Mouse (Mus musculus): ENCODE measurements around the gene Ino80. TPM values are rescaled to one million over a fixed set of nuclear protein-coding genes. Genes with fewer than 3 reads are reported as not detected.

The Ino80 gene
- polyA plus RNA-seq, 1 experiment from 2014 or later = 3.9 TPM

GRCm38 (mm10) chr2:119329123-119329817, 148.2 kb downstream of the Ino80 start:
- H3K27me3 ChIP-seq (ENCODE audit: insufficient read depth, low read length) = peaks cover 73% of the 10 kb centered on the region
- no peak overlapping the region for H3K27ac ChIP-seq (ENCODE audit: low read length)
- H3K9ac ChIP-seq (replicated peaks; ENCODE audit: low read length) = peak overlapping the region; percentile 29; the same call in 1 of the 2 replicates
- peak overlapping the region; percentile 67 for H3K4me2 ChIP-seq (replicated peaks; ENCODE audit: low read depth, low read length)
- H3K36me3 ChIP-seq (ENCODE audit: insufficient read depth, low read length) = no peaks in the 10 kb centered on the region
- WGBS = 42% methylated on average over 3 of the region's 3 CpGs
- peaks cover 34% of the 10 kb centered on the region for H3K4me1 ChIP-seq (ENCODE audit: insufficient read depth, low read length)
- no peaks in the 10 kb centered on the region for H3K9me3 ChIP-seq (ENCODE audit: low read length)
- 0 out of 2 replicates have a peak overlapping the region, but pooled peaks have one; percentile 49 for H3K4me3 ChIP-seq (ENCODE audit: low read length)
- ATAC-seq (ENCODE audit: low FRiP score, low TSS enrichment) = no peak

- H3K9ac ChIP-seq (replicated peaks; ENCODE audit: low read length) = no peak overlapping the region; the same call in 1 of the 2 replicates
- no peak for ATAC-seq (ENCODE audit: low FRiP score, low TSS enrichment)
- peaks cover 80% of the 10 kb centered on the region for H3K27me3 ChIP-seq (ENCODE audit: insufficient read depth, low read length)
- H3K4me1 ChIP-seq (ENCODE audit: insufficient read depth, low read length) = peaks cover 38% of the 10 kb centered on the region
- H3K36me3 ChIP-seq (ENCODE audit: insufficient read depth, low read length) = no peaks in the 10 kb centered on the region
- no peaks in the 10 kb centered on the region for H3K9me3 ChIP-seq (ENCODE audit: low read length)
- peak overlapping the region; percentile 49 for H3K4me3 ChIP-seq (ENCODE audit: low read length)
- no peak overlapping the region for H3K27ac ChIP-seq (ENCODE audit: low read length)
- 36% methylated on average over 5 of the region's 5 CpGs for WGBS
- peak overlapping the region; percentile 67 for H3K4me2 ChIP-seq (replicated peaks; ENCODE audit: low read depth, low read length)
These were observed 148.9 kb downstream of the Ino80 start for GRCm38 (mm10) chr2:119328546-119328945.

DNA sequence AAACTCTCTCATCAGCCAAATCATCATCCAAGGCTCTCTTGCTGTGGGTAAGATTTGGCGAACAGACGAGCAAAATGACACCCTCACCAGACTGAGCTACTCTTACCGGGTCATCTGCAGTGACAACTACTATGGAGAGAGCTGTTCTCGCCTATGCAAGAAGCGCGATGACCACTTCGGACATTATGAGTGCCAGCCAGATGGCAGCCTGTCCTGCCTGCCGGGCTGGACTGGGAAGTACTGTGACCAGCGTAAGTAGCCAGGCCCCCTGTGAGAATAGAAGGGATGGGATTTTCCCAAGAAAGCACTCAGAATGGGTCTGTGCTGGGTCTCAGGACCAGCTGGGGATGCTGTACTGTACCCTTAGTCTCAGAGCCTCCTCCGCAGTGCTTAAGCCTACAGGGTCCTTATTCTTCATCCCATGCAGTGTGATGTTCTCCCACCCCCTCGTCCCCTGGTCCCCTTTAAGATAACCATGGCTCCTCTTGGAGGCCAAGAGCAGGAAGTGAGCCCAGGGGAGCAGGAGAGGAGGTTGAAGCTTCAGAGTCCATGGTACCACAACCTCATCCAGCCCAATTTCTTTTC, 149.5 kb downstream of the Ino80 start:
- Histone ChIP-seq H3K36me3 (ENCODE audit: insufficient read depth, low read length) (no peaks in the 10 kb centered on the region), H3K4me1 (ENCODE audit: insufficient read depth, low read length) (peaks cover 39% of the 10 kb centered on the region), H3K27ac (ENCODE audit: low read length) (peak overlapping the region; percentile 52; the same call in 1 of the 2 replicates), H3K27me3 (ENCODE audit: insufficient read depth, low read length) (peaks cover 85% of the 10 kb centered on the region), H3K9me3 (ENCODE audit: low read length) (no peaks in the 10 kb centered on the region), H3K9ac (replicated peaks; ENCODE audit: low read length) (no peak overlapping the region; the same call in 1 of the 2 replicates), H3K4me2 (replicated peaks; ENCODE audit: low read depth, low read length) (peak overlapping the region; percentile 67), H3K4me3 (ENCODE audit: low read length) (peak overlapping the region; percentile 49)
- ATAC-seq (ENCODE audit: low FRiP score, low TSS enrichment) = no peak
- WGBS = 17% methylated on average over 11 of the region's 11 CpGs

DNA sequence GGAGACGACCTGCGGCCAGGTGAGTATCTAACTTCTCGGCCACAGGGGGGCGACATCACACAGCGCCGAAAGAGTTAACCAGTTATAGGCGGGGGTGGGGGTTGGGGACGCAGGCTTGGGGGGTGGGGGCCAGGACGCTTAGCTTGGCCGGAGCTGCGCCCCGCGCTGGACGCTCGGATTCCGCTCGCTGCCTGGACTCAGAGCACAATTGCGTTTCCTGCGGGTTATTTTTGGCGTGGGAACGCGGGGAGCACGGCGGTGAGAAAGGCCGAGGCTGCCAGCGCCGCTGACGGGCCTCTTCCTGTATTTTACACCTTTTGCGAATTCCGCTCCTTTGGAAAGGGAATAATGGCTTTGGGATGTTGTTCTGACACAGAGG, 150.4 kb downstream of the Ino80 start:
- no peaks in the 10 kb centered on the region for H3K9me3 ChIP-seq (ENCODE audit: low read length)
- H3K27ac ChIP-seq (ENCODE audit: low read length) = peak overlapping the region; percentile 52; the same call in 1 of the 2 replicates
- ATAC-seq (ENCODE audit: low FRiP score, low TSS enrichment) = no peak; the same call in 1 of the 2 replicates
- WGBS = under 1% methylated on average over 30 of the region's 30 CpGs
- H3K27me3 ChIP-seq (ENCODE audit: insufficient read depth, low read length) = peaks cover 94% of the 10 kb centered on the region
- peaks cover 48% of the 10 kb centered on the region for H3K4me1 ChIP-seq (ENCODE audit: insufficient read depth, low read length)
- H3K9ac ChIP-seq (replicated peaks; ENCODE audit: low read length) = peak overlapping the region; percentile 57
- H3K36me3 ChIP-seq (ENCODE audit: insufficient read depth, low read length) = no peaks in the 10 kb centered on the region
- peak overlapping the region; percentile 67 for H3K4me2 ChIP-seq (replicated peaks; ENCODE audit: low read depth, low read length)
- peak overlapping the region; percentile 49 for H3K4me3 ChIP-seq (ENCODE audit: low read length)

DNA sequence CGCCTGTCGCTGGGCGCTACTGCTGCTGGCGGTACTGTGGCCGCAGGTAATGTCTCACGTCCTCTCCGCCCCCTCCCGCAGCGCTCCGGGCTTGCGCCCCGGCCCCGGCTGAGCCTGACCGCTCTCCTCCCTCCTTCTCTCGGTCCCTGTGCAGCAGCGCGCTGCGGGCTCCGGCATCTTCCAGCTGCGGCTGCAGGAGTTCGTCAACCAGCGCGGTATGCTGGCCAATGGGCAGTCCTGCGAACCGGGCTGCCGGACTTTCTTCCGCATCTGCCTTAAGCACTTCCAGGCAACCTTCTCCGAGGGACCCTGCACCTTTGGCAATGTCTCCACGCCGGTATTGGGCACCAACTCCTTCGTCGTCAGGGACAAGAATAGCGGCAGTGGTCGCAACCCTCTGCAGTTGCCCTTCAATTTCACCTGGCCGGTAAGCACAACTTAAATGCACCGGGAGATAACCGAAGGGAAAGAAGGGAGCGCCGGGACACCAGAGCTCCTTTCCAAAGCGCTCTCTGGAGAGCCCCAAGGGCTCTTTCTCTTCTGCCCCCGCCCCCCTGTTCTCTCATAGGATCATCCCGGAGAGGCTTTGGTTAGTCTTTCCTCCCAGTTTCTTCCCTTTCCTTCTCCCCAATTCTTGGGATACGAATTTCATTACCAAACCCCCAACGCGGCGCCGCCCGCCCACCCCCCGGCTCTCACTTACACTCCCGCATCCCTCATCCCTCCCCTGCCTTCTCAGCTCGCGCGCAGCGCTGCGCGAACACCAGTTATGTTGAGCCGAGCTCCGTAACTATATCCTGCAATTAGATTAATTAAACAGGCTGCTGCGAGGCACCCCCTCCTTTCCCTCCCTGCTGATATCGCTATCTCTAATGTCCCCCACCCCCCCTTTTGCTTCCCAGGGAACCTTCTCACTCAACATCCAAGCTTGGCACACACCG, 151.1 kb downstream of the Ino80 start:
- Histone ChIP-seq H3K27me3 (ENCODE audit: insufficient read depth, low read length) (peaks cover 94% of the 10 kb centered on the region), H3K9me3 (ENCODE audit: low read length) (no peaks in the 10 kb centered on the region), H3K27ac (ENCODE audit: low read length) (peak overlapping the region; percentile 5; the same call in 1 of the 2 replicates), H3K36me3 (ENCODE audit: insufficient read depth, low read length) (no peaks in the 10 kb centered on the region), H3K4me3 (ENCODE audit: low read length) (peak overlapping the region; percentile 49), H3K9ac (replicated peaks; ENCODE audit: low read length) (peak overlapping the region; percentile 57), H3K4me1 (ENCODE audit: insufficient read depth, low read length) (peaks cover 54% of the 10 kb centered on the region), H3K4me2 (replicated peaks; ENCODE audit: low read depth, low read length) (peak overlapping the region; percentile 67)
- under 1% methylated on average over 61 of the region's 61 CpGs for WGBS
- ATAC-seq (ENCODE audit: low FRiP score, low TSS enrichment) = no peak

GRCm38 (mm10) chr2:119325568-119326143, 151.8 kb downstream of the Ino80 start, which contains the start of gene Dll4:
TSS of gene Dll4 (plus strand) at chr2:119325784.
- Histone ChIP-seq H3K27ac (ENCODE audit: low read length) (peak within 1 kb of the TSS; percentile 39; the same call in 1 of the 2 replicates), H3K9me3 (ENCODE audit: low read length) (no peaks in the 10 kb centered on the region), H3K4me1 (ENCODE audit: insufficient read depth, low read length) (peaks cover 61% of the 10 kb centered on the region), H3K36me3 (ENCODE audit: insufficient read depth, low read length) (no peaks in the 10 kb centered on the region), H3K4me3 (ENCODE audit: low read length) (peak within 1 kb of the TSS; percentile 49), H3K27me3 (ENCODE audit: insufficient read depth, low read length) (peaks cover 96% of the 10 kb centered on the region), H3K9ac (replicated peaks; ENCODE audit: low read length) (peak within 1 kb of the TSS; percentile 57), H3K4me2 (replicated peaks; ENCODE audit: low read depth, low read length) (peak within 1 kb of the TSS; percentile 67)
- ATAC-seq (ENCODE audit: low FRiP score, low TSS enrichment) = peak; percentile 64; the same call in 1 of the 2 replicates
- WGBS = under 1% methylated on average over 33 of the region's 33 CpGs

- Histone ChIP-seq H3K9ac (replicated peaks; ENCODE audit: low read length) (peak overlapping the region; percentile 2), H3K4me1 (ENCODE audit: insufficient read depth, low read length) (peaks cover 61% of the 10 kb centered on the region), H3K27ac (ENCODE audit: low read length) (0 out of 2 replicates have a peak overlapping the region, but pooled peaks have one; percentile 39), H3K4me2 (replicated peaks; ENCODE audit: low read depth, low read length) (peak overlapping the region; percentile 67), H3K36me3 (ENCODE audit: insufficient read depth, low read length) (no peaks in the 10 kb centered on the region), H3K4me3 (ENCODE audit: low read length) (peak overlapping the region; percentile 49), H3K27me3 (ENCODE audit: insufficient read depth, low read length) (peaks cover 94% of the 10 kb centered on the region), H3K9me3 (ENCODE audit: low read length) (no peaks in the 10 kb centered on the region)
- ATAC-seq (ENCODE audit: low FRiP score, low TSS enrichment) = peak; percentile 12; the same call in 1 of the 2 replicates
- WGBS = under 1% methylated on average over 32 of the region's 32 CpGs
These were observed 152.7 kb downstream of the Ino80 start for GRCm38 (mm10) chr2:119324576-119325318.

- Histone ChIP-seq H3K36me3 (ENCODE audit: insufficient read depth, low read length) (no peaks in the 10 kb centered on the region), H3K4me3 (ENCODE audit: low read length) (peak overlapping the region; percentile 49), H3K4me1 (ENCODE audit: insufficient read depth, low read length) (peaks cover 58% of the 10 kb centered on the region), H3K27ac (ENCODE audit: low read length) (no peak overlapping the region), H3K9me3 (ENCODE audit: low read length) (no peaks in the 10 kb centered on the region), H3K9ac (replicated peaks; ENCODE audit: low read length) (peak overlapping the region; percentile 43; the same call in 1 of the 2 replicates), H3K4me2 (replicated peaks; ENCODE audit: low read depth, low read length) (peak overlapping the region; percentile 67), H3K27me3 (ENCODE audit: insufficient read depth, low read length) (peaks cover 89% of the 10 kb centered on the region)
- no peak for ATAC-seq (ENCODE audit: low FRiP score, low TSS enrichment)
- WGBS = 5% methylated on average over 30 of the region's 32 CpGs
These were observed 153.5 kb downstream of the Ino80 start for GRCm38 (mm10) chr2:119323866-119324575.
